Mouse (Mus musculus) thymus, adult 2 months (tissue): ENCODE results near the gene Slc35b2.

Experiments used
- CTCF ChIP-seq: fragments of 200-500 bp; IDR thresholded peaks from 2 replicates; pipeline ENCODE4 v1.5.1; 2012; ENCODE audit warnings: mild to moderate bottlenecking, control low read depth, low read length, moderate library complexity, borderline replicate concordance; ENCODE audit not compliant: control insufficient read depth, poor library complexity, insufficient read depth; ENCODE audit errors: extremely low read depth
- POLR2A ChIP-seq: fragments of 200-500 bp; IDR thresholded peaks from 2 replicates; pipeline ENCODE4 v1.6.1; 2012; ENCODE audit warnings: mild to moderate bottlenecking, low read length, control low read depth, moderate library complexity; ENCODE audit not compliant: control insufficient read depth, poor library complexity, insufficient read depth; ENCODE audit errors: extremely low read depth

GRCm38 (mm10) chr17:45538394-45538793 is 25.3 kb upstream of the Slc35b2 start:
- no peak for TF ChIP-seq CTCF
- no peak for TF ChIP-seq POLR2A
